Mouse (Mus musculus) urinary bladder, postnatal 25 days (tissue): ENCODE data around the gene Anxa4.

Experiments used
- DNase-seq: peaks from one replicate; pipeline ENCODE4 v3.0.0; 2022; ENCODE audit warnings: low spot score

Anxa4 gene

DNA sequence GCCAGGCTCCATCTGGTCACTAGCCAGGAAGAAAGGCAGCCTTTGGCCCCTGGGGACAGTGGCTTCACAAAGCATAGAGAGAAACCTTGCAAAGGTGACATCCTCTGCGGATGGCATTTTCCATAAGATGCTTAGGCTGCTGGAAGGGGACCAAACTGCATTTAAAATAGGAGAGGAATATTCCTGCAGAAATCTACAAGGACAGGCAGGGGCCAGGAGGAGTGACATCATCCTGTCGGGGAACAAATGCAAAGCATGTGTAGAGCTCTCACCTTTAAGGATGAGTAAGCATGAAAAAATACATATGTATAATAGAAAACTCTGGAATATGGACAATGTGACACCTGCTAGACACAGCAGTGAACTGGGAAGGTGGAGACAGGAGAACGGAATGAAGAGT, 7.1 kb upstream of the Anxa4 start:
- DNase-seq, result no peak

DNA sequence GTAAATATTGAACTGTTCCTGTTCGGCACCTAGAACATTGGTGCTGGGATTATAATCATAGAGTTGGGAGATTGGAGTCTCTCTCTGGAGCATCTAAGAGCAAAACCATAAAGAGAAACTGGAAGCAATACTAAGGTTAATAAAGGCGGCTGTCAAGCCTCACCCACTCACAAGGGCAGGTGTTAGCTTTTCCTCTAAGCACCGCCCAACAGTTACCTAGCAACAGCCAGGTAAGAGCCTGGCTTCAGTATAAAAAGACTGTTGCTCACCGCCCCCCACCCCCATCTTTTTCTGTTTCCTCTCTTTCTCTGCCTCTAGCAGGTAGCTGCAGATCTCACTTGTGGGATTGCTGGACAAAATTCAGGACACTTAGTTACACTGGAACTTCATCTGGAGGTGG, 4.1 kb upstream of the Anxa4 start:
- no peak for DNase-seq

DNA sequence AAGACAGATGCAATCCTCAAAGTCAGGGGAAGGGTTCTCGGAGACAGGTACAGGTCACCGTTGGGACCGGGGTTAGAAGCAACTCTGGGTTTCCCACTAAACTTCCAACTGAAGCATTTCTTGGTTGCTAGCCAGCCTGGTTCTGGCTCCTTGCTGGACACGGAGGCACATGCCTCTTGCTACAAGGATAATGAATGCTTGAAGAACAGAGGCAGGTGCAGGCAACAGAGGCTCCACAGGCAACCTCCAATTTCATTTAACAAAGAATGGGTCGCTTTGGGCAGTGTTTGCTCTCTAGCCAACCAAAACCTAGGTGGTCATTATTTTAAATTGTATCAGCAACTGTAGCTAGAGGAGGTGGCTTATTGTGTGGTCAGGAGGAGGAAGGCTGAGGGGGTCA, 573 bp upstream of the Anxa4 start:
- DNase-seq, result no peak

DNA sequence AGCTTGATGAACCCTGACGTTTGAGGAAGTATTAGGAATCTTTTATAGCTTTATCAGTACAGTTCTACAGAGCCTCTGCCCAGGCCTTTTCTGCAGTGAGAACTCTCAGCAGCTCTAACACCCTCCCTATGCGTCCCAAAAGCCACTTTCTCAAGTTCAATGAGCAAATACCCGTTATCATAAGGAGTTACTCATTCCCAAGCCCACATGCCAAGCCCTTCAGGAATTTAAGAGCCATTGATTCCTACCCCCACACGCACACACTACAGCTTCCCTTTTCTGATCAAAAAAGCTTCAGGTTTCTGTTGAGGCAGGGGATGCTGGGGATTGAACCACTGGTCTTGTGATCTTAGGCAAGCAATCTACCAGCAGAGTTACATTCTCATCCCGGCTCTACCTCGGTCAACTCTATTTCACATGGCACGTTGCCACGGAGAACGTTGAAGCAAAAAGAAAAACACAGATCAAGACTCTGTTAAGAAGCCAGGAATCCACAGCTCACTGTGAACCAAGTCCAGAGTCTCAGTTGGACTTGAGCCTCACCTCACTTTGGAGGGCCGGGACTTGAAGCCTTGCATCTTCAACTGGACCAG, 2.9 kb downstream of the Anxa4 start:
- DNase-seq, result no peak

DNA sequence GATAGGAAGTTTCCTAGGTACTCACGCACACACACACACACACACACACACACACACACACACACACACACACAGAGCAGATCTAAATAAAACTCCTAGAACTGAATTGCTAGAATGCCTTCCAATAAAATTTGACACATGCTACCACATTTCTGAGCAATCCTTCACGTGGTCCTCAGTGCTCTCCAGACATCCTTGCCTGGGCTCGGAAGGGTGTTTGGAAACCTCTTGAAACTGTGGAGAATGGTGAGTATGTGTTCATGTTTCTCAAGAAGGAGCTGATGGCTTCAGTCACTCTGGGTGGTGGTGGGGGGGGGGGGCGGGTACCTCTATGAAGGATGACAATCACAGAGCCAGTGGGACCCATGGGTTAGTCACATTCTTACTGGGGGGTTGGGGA, 5.1 kb downstream of the Anxa4 start:
- DNase-seq, result no peak

DNA sequence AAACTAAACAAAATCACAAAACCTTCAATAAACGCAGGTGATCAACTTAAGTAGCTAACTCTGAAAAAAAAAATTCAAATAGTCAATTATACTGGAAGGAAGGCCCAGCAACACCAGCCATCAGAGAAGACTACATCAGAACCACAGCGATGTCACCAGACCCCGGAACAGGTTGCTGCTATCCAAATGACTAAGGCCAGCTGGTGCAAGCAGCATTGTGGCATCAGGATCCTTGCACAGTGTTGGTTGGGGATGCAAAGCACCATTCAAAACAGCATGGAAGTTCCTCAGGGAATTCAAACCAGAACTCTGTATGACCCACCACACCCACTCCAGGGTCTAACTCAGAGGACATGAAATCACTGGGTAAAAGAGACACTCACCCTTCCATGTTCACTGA, 6.8 kb downstream of the Anxa4 start:
- no peak for DNase-seq

DNA sequence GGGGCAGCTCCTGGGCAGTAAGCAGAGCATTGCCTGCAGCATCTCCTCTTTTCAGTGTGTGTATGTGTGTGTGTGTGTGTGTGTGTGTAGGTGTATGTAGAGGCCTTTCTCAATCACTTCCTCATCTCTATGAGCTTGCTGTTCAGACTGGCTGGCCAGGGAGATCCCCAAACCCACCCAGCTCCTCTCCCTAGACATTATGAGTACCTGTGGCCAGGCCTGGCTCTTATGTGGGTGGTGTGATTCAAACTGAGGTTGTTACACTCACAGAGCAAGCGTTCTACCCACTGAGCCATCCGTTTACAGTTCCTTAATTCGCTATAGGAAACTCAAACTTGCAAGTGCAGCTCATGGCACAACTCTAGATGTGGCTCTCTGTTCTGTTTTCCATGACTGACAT, 8.6 kb downstream of the Anxa4 start:
- DNase-seq, result no peak

DNA sequence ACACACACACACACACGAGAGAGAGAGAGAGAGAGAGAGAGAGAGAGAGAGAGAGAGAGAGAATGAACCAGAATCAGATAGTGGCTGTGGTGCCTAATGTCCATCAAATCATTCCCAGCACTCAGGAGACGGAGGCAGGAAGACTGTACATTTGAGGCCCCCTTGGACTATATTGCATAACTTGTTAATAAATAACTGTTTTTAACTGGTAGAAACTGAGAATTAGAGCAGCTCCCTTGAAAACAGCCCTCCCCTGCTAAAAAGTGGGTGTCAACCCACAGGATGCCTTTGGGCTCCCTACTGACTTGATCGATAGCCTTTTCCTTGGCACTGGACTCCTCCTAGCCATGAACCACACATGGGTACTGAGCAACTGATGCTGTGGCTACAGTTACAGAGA, 11.0 kb downstream of the Anxa4 start:
- DNase-seq, result no peak

DNA sequence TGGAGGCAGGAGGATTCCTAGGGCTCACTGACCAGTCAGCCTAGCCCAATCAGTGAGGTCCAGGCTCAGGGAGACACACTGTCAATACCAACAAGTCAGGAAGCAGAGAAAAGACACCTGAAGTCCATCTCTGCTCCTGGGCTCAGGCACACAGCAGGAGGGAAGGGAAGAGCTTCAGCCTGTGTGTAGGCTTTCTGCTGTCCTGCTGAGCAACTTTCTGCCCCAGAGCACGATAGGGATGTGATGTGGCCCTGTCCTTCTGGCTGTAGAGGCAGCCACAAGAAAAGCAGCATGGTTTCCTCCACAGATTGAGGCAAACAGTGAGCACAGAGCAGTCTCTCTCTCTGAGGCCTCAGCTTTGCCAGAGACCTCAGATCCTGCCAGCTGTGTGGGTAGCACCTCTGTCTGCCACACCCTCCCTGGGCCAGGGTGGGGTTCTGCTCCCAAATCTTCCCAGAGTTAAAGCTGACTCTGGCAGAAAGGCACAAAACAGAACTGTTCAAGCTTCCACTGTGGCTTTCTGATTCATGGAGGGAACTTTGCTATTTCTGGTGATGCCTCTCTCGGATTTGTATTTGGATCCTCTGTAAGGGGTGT, 11.9 kb downstream of the Anxa4 start:
- no peak for DNase-seq

DNA sequence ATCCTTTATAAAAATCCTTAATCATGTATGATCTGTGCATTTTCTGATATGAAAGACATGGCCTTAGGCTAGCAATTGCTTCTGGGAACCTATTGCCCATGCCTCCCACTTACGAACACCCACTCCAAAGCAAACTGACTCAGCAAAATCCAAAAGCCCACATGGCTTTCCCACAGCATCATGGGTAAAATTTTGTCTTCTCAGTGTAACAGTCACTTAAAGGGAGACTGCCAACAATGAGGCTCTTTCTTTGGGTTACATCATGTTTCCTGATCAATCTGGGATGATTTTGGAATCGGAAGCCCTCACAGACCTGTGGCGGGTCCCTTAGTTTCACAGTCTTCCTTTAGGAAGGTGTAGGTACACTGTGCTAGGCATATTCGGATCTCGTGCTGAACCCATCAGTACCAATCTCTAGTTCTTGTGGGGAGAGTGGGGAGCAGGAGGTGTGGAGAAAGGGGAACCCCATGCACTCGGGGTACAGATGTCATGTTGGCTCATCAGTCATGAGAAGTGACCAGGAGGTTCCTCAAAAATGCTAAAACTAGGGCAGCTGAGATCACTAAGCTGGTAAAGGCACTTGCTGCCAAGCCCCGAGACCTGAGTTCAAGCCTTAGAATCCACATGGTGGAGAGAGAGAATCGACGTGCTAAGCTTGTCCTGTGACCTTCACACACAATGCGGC, 14.3 kb downstream of the Anxa4 start:
- DNase-seq, result no peak

DNA sequence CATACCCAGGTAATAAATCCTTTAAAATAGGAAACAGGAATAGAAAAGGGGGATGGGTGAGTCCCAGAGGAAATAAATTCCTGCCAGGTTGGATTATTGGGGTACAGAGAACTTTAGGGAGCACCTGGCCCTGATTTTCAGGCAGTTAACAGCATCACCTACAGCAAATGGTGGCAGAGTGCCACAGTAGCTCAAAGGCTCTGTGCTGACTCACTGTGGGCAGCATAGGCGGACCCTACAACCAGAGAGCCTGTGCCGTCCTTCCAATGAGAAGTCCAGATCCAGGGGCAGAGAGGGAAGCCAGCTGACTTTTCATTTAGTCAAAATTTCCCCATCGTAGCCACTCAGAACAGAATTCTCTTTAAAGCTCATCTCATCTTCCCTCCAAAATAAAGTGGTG, 16.2 kb downstream of the Anxa4 start:
- no peak for DNase-seq

DNA sequence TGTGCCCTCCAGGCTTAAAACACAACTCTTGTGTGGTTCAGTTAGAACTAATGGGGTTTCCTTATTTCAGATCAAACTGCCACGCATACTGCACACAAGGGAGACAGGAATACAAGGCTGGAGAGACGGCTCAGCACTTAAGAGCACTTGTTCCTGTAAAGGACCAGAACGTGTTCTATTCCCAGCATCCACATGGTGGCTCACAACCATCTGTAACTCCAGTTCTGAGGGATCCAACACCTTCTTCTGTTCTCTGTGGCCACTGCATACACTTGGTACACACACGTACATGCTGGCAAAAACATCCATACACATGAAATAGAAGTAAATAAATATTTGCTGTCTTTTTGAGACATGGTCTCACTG, 16.7 kb downstream of the Anxa4 start:
- DNase-seq, result no peak

DNA sequence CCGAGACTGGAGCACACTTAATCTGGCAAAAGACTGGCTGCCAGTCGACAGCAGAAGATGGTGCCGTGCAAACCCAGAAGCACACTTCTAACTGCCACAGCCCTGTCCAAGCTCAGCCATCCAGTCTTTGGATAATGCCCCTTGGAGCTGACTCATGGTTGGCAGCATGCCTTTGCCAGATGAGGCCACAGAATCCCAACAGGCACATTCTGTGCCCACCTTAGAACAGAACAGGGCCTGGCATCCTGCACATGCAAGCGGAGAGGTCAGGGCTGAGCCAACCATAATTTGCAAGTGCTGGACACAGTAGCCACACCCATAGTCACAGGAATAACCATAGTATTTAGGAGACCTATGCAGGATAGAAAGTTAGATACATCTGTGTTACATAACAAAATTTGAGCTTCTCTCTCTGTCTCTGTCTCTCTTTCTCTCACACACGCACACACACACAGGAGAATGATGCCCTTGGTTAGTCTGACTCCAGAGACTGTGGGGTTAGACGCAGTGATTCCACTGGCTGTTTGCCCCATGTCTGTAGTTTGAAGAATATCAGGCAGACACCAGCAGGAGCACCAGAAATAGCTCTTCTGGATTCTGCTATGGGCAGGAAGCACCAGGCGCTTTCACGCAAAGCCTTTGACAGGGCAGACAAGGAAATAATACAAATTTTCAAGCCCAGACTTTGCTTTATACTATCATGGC, 17.2 kb downstream of the Anxa4 start:
- no peak for DNase-seq

DNA sequence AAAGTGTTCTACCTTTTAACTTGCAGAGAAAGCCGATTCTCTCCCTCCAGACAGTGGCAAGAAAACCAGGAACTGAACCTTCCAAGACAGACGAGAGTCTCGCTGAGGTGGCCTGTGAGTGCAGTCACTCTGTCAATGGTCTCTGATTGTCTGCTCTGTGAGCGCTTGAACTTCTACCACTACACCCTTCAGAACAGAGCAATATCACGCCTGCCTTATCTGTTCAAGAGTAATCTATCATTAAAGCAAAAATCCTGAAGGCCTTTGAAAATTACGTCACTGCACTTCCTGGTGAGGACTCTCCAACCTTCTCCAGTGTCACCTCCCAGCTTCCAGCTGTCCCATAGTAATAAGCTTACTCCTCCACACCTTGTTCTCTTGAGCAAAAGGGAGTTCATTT, 18.4 kb downstream of the Anxa4 start:
- no peak for DNase-seq

DNA sequence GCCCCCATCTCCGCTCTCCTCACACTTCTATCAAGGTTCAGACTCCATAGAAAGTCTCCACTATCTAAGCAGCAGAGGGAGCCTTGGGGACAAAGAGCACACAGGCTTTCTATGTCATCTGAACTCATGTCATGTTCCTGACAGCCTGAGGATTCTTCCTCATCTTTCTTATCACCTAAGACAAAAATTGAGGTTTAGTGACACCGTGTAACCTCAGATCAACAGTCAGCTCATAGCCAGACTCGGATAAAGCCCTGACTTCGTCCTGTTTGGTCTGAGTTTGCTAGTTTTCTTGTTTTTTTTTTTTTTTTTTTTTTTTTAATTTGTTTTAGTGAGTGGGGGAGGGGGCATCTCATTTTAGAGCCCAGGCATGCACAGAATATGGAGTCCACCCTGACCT, 19.6 kb downstream of the Anxa4 start:
- no peak for DNase-seq

DNA sequence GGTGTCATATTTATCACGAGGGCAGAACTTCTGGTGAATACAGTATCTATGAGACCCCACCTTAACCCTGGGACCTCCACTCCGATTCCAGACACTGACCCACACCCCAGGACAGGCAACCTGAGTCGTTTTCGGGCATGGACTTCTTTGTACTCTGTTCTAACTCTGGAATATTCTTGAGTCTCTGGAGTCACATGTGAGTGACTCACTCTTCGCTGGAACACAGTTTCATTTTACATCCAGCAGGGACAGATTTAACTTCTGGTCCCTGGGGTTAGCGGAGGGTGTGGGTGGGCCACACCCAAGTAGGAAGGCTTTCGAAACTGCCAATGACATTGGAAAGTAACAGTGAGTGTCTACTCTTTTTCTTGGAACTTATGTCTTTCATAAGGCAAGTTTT, 20.8 kb downstream of the Anxa4 start:
- DNase-seq, result no peak

DNA sequence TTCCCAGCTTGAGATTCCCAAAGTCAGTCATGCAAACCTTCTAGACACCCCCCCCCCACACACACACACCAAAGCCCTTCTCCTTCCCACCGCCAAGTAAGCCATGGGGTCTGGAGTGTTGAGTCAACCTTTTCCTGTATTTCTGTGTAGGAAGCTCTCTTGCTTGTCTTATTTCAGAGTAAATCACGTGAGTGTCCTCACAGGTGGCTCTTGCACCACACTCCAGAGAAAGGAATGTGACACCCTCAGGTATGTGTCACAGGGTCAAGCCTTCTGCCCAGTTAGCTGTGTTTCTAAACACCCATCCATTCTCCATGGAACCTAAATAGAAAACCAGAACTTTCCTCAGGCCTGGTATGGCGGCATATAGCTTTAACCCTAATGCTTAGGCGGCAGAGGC, 24.4 kb downstream of the Anxa4 start:
- no peak for DNase-seq

DNA sequence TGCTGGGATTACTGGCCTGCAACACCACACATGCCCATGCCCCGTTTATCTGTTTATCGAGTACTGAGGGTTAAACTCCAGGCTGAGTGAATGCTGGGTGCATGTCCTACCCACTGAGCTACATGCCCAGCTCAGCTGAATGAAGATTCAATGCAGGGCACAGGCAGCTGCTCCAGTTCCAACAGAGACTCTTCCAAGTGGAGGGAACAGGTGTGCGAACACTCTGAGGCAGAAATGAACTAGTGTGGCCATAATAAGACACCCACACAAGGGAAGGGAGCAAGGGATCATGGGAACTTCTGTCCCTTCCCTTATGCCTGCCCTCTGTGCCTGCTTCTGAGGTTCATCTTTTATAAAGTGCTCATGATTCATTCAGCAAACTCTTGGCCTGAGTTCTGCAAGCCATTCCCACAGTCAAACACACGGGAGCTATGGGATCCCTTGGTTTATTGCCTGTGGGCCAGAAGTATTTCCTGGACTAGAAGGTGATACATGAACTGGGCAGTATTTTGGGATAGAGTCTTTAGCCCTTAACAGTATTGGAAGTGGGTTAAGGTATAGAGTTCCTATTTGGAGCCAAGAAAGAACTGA, 25.1 kb downstream of the Anxa4 start:
- no peak for DNase-seq

DNA sequence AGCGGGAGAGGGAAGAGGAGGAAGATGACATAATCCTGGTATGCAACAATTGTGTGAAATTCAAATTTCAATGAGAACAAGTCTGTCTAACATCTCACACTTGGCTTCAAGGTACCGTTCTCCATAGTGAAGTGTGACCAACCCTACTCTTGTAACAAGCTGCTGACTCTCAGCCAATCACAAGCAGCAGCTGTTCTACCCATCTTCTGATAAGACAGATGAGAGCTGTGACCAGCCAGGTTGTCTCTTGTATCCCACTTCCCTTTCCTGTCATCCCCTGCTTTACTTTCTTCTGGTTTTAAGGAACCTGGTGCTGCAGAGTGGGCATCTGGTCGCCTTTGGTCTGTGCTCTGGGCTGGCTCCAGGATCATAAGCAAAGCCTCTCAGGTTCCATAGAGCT, 25.9 kb downstream of the Anxa4 start:
- DNase-seq, result no peak

DNA sequence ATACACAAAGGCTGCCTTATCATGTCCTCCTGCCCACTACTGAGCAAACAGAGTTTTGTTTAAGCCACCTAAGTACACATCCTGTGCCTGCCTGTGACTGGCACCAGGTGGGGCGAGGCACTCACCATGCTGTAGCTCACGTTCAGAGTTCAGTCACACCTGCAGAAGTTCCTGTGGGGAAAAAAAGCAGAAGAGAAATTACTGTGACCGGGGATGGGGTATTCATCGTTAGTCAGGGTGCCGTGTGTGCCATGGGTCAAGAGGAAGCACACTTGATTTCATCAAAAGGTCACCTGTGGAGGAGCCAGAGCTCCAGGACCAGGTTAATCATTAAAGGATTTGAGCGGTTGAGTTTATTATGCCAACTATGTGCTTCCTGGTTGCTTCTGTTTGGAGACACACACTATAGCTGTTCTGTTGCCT, 27.7 kb downstream of the Anxa4 start:
- peak; percentile 13 for DNase-seq

DNA sequence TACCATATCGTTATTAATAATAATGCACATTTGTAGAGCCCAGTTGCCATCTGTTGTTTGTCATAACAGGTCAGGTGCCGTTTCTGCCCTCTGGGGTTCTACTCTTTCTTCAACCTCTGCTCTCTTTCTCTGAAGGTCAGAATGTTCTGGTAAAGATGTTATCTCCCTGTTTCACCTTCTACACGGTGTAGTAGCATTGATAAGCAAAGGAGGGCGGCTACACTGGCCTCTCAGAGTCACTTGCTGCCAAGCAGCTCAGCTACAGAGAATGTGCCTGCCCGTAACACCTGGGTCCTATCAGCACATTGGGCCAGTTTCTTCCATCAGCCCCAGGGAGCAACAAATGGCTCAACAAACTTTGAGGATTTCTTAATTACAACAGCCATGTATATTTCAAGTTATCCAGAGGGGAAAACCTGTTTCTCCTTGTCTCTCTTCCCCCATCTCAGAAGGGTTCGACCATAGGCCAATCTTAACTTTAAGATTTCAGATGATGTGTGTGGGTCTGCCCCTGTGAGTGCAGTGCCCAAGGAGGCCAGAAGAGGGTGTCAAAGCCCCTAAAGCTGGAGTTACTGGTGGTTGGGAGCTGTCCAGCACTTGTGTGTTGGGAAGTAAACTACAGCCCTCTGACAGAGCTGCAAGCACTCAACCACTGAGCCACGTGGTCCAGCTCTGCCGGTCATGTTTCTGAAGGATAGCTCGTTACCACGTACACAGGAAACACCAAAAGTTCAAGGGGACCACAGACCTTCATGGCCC, 39.1 kb downstream of the Anxa4 start:
- DNase-seq, result no peak

DNA sequence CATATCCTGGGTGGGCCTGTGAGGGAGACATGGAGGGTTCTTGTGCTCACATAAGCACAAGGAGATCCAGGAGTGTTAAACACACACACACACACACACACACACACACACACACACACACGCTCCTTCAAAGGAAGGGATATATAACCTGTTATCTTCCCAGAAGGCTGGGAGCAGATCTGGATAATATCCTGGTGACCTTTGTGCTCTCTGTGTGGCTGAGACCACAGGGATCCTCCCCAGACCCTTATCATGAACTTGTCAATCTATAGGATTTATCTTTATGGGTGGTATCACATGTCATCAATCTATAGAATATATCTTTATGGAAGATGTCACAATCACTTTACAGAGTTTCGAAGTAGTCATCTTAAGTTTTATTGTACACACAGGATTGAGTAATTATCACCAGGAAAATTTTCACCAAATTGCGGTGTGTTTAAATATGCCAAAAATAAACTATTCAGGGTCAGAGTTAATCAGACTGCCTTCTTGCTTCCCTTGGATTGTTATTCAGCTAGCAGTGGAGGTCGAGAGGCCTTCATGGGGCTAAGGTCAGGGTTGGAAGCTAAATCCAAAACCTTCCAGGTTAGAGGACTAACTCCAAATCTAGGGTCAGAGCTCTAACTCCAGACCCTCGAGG, 40.4 kb downstream of the Anxa4 start:
- no peak for DNase-seq
